Mouse (Mus musculus): ENCODE data around the gene Ltbp4.

DNA sequence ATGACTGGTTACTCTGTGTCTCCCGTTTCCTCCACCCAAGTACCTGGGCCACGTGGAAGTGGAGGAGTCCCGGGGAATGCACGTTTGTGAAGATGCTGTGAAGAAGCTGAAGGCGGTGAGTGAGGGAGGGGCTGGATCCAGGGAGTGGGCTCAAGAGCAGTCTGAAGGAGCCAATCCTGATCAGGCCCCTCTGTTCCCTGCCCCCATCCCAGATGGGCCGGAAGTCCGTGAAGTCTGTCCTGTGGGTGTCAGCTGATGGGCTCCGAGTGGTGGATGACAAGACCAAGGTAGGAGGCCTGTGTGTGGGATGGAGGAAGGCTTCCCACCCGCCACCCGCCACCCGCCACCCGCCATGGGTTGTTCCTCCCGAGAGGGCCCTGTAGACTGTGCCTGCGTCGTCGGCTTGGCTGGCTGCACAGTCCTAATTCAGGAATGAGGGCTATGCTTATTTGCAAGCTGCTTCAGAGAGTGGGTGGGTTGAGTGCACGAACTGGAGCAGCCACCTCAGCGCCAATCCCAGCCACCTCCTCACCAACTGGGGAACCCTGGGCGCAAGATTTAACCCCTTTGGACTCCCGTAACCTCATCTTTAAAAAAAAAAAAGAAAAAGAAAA, 70.9 kb downstream of the Ltbp4 start:
- TF ChIP-seq CTCF (conservative IDR thresholded peaks at IDR 0.05; ENCODE audit: low read length), result no peak
- no peak for TF ChIP-seq POU5F1 (IDR thresholded peaks at IDR 0.05; ENCODE audit: borderline replicate concordance, low read length)

Data from E14TG2a.4 (cell line).